Mouse (Mus musculus) forebrain, embryonic 11.5 days (tissue): ENCODE results near the gene Selenos. TPM values are rescaled to one million over a fixed set of nuclear protein-coding genes. Genes with fewer than 3 reads are reported as not detected.
A peak's percentile ranks its signal among the peaks of the same experiment; 100 is the strongest.

Source experiments
- ATAC-seq: fragments of 200-750 bp; cut with Nextera tagmentation; replicated peaks from 2 replicates; pipeline ENCODE4 v1.8.0; 2017; ENCODE audit warnings: moderate TSS enrichment; ENCODE audit not compliant: low FRiP score
- DNase-seq: peaks from one replicate; pipeline ENCODE4 v3.0.0-alpha.2; 2017; ENCODE audit warnings: low spot score
- H3K27ac ChIP-seq: fragments of 300-500 bp; sonication (generic); 2 replicates; pipeline ENCODE4 v1.5.1; 2014; ENCODE audit warnings: low read depth, low read length
- H3K27me3 ChIP-seq: fragments of 300-500 bp; sonication (generic); 2 replicates; pipeline ENCODE4 v1.6.1; 2014; ENCODE audit warnings: mild to moderate bottlenecking, low read length, mixed read lengths; ENCODE audit not compliant: control insufficient read depth, insufficient read depth
- H3K36me3 ChIP-seq: fragments of 300-500 bp; sonication (generic); 2 replicates; pipeline ENCODE4 v1.6.1; 2014; ENCODE audit warnings: mild to moderate bottlenecking, low read length, moderate library complexity, mixed read lengths; ENCODE audit not compliant: control insufficient read depth, insufficient read depth
- H3K4me1 ChIP-seq: fragments of 300-500 bp; sonication (generic); replicated peaks from 2 replicates; pipeline ENCODE4 v1.6.1; 2014; ENCODE audit warnings: low read length, mixed read lengths; ENCODE audit not compliant: control insufficient read depth, insufficient read depth
- H3K4me2 ChIP-seq: fragments of 300-500 bp; sonication (generic); 2 replicates; pipeline ENCODE4 v1.6.1; 2014; ENCODE audit warnings: low read depth, mild to moderate bottlenecking, low read length, moderate library complexity, mixed read lengths; ENCODE audit not compliant: severe bottlenecking
- H3K4me3 ChIP-seq: fragments of 300-500 bp; sonication (generic); 2 replicates; pipeline ENCODE4 v1.5.1; 2014; ENCODE audit warnings: low read depth, low read length
- H3K9ac ChIP-seq: fragments of 300-500 bp; sonication (generic); 2 replicates; pipeline ENCODE4 v1.6.1; 2014; ENCODE audit warnings: low read length
- H3K9me3 ChIP-seq: fragments of 300-500 bp; sonication (generic); 2 replicates; pipeline ENCODE4 v1.6.1; 2016; ENCODE audit warnings: low read length, mixed read lengths; ENCODE audit not compliant: control insufficient read depth
- WGBS: fragments of 180-500 bp; shearing (Covaris S2); extraction: QIAGEN DNeasy Blood & Tissue Kit; methylation state at CpG from one replicate; pipeline ENCODE4 v1.1.7; 2014; 5-methylcytosine and 5-hydroxymethylcytosine counted together
- polyA plus RNA-seq: library from polyadenylated mRNA; unstranded; fragments of >200 nt; fragmentation: Nextera tagmentation; extraction: Ambion mirVana; gene quantifications from 2 replicates; pipeline ENCODE4 v1.2.1, GENCODE M21; 2014

Selenos gene
- polyA plus RNA-seq, 1 experiment from 2014 or later: 64.2 TPM

GRCm38 (mm10) chr7:66061057-66061456 is 18.4 kb upstream of the Selenos start:
- 2% methylated on average over 14 of the region's 14 CpGs for WGBS
- no peak for DNase-seq

GRCm38 (mm10) chr7:66076411-66076810 is 3.0 kb upstream of the Selenos start:
- Histone ChIP-seq H3K36me3 (peaks cover 20% of the 10 kb centered on the region), H3K4me2 (no peak overlapping the region), H3K4me1 (peaks cover 2% of the 10 kb centered on the region; the same call in 1 of the 2 replicates), H3K4me3 (no peak overlapping the region), H3K9ac (no peak overlapping the region), H3K27me3 (no peaks in the 10 kb centered on the region), H3K9me3 (no peaks in the 10 kb centered on the region), H3K27ac (no peak overlapping the region)
- DNase-seq (no peak), ATAC-seq (no peak)
- WGBS: 90% methylated on average over 2 of the region's 2 CpGs

More at GRCm38 (mm10) chr7:66061057-66061456, 18.4 kb upstream of the Selenos start:
- ATAC-seq: no peak
- H3K4me2 ChIP-seq: peak overlapping the region; percentile 82
- H3K36me3 ChIP-seq: no peaks in the 10 kb centered on the region; the same call in 1 of the 2 replicates
- H3K9me3 ChIP-seq: no peaks in the 10 kb centered on the region
- no peak overlapping the region for H3K27ac ChIP-seq
- peak overlapping the region; percentile 93 for H3K9ac ChIP-seq
- H3K27me3 ChIP-seq: no peaks in the 10 kb centered on the region
- H3K4me3 ChIP-seq: peak overlapping the region; percentile 96
- peaks cover 4% of the 10 kb centered on the region; the same call in 1 of the 2 replicates for H3K4me1 ChIP-seq

GRCm38 (mm10) chr7:66080231-66080613 is 773 bp downstream of the Selenos start:
- no peaks in the 10 kb centered on the region for H3K9me3 ChIP-seq
- H3K4me1 ChIP-seq: peaks cover 2% of the 10 kb centered on the region; the same call in 1 of the 2 replicates
- no peak for DNase-seq
- H3K4me3 ChIP-seq: peak overlapping the region; percentile 62
- no peaks in the 10 kb centered on the region for H3K27me3 ChIP-seq
- 52% methylated on average over 5 of the region's 5 CpGs for WGBS
- no peak overlapping the region for H3K27ac ChIP-seq
- H3K36me3 ChIP-seq: peaks cover 9% of the 10 kb centered on the region
- peak overlapping the region; percentile 50 for H3K9ac ChIP-seq
- no peak for ATAC-seq
- peak overlapping the region; percentile 82 for H3K4me2 ChIP-seq

GRCm38 (mm10) chr7:66083757-66084156 is 4.3 kb downstream of the Selenos start:
- no peak overlapping the region for H3K9ac ChIP-seq
- WGBS: 90% methylated on average over 6 of the region's 6 CpGs
- no peak overlapping the region for H3K4me3 ChIP-seq
- H3K27me3 ChIP-seq: no peaks in the 10 kb centered on the region
- H3K9me3 ChIP-seq: no peaks in the 10 kb centered on the region
- DNase-seq (no peak), ATAC-seq (no peak)
- H3K36me3 ChIP-seq: peaks cover 11% of the 10 kb centered on the region; the same call in 1 of the 2 replicates
- H3K27ac ChIP-seq: no peak overlapping the region
- H3K4me1 ChIP-seq: peaks cover 2% of the 10 kb centered on the region; the same call in 1 of the 2 replicates
- no peak overlapping the region for H3K4me2 ChIP-seq

- DNase-seq (no peak), ATAC-seq (no peak)
- Histone ChIP-seq H3K4me2 (no peak overlapping the region), H3K36me3 (peaks cover 13% of the 10 kb centered on the region; the same call in 1 of the 2 replicates), H3K9me3 (no peaks in the 10 kb centered on the region), H3K9ac (no peak overlapping the region), H3K4me1 (no peaks in the 10 kb centered on the region), H3K27ac (no peak overlapping the region), H3K4me3 (no peak overlapping the region), H3K27me3 (no peaks in the 10 kb centered on the region)
- 91% methylated on average over 7 of the region's 7 CpGs for WGBS
These were observed 5.1 kb downstream of the Selenos start for GRCm38 (mm10) chr7:66084546-66084945.

- Histone ChIP-seq H3K27ac (no peak overlapping the region), H3K4me2 (no peak overlapping the region), H3K27me3 (no peaks in the 10 kb centered on the region), H3K4me3 (no peak overlapping the region), H3K4me1 (no peaks in the 10 kb centered on the region), H3K36me3 (peaks cover 13% of the 10 kb centered on the region; the same call in 1 of the 2 replicates), H3K9me3 (no peaks in the 10 kb centered on the region), H3K9ac (no peak overlapping the region)
- whole genome bisulfite sequencing: 93% methylated on average over 4 of the region's 4 CpGs
- DNase-seq: no peak
- no peak for ATAC-seq
These were observed 8.2 kb downstream of the Selenos start for GRCm38 (mm10) chr7:66087652-66088051.

- no peak for ATAC-seq
- no peaks in the 10 kb centered on the region for H3K4me1 ChIP-seq
- no peak for DNase-seq
- H3K4me2 ChIP-seq: no peak overlapping the region
- no peak overlapping the region for H3K4me3 ChIP-seq
- no peaks in the 10 kb centered on the region for H3K27me3 ChIP-seq
- peaks cover 13% of the 10 kb centered on the region; the same call in 1 of the 2 replicates for H3K36me3 ChIP-seq
- 90% methylated on average over 2 of the region's 2 CpGs for WGBS
- no peaks in the 10 kb centered on the region for H3K9me3 ChIP-seq
- no peak overlapping the region for H3K9ac ChIP-seq
- no peak overlapping the region for H3K27ac ChIP-seq
These were observed 8.6 kb downstream of the Selenos start for GRCm38 (mm10) chr7:66088077-66088476.

- Histone ChIP-seq H3K4me2 (no peak overlapping the region), H3K9me3 (no peaks in the 10 kb centered on the region), H3K9ac (no peak overlapping the region), H3K27ac (no peak overlapping the region), H3K36me3 (peaks cover 13% of the 10 kb centered on the region; the same call in 1 of the 2 replicates), H3K4me1 (no peaks in the 10 kb centered on the region), H3K27me3 (no peaks in the 10 kb centered on the region), H3K4me3 (no peak overlapping the region)
- 78% methylated on average over 11 of the region's 11 CpGs for WGBS
- no peak for ATAC-seq
- DNase-seq: no peak
These were observed 11.3 kb downstream of the Selenos start for GRCm38 (mm10) chr7:66090676-66091190.

- Histone ChIP-seq H3K4me3 (no peak overlapping the region), H3K27ac (no peak overlapping the region), H3K36me3 (peaks cover 13% of the 10 kb centered on the region; the same call in 1 of the 2 replicates), H3K9me3 (no peaks in the 10 kb centered on the region), H3K4me1 (no peaks in the 10 kb centered on the region), H3K9ac (no peak overlapping the region), H3K4me2 (no peak overlapping the region), H3K27me3 (no peaks in the 10 kb centered on the region)
- no peak for ATAC-seq
- WGBS: 92% methylated on average over 7 of the region's 7 CpGs
- DNase-seq: no peak
These were observed 12.1 kb downstream of the Selenos start for GRCm38 (mm10) chr7:66091553-66091952.
